Mouse (Mus musculus): ENCODE data around the gene Cx3cl1.

GRCm38 (mm10) chr8:94812645-94813098 lies 40.9 kb downstream of the Cx3cl1 start:
- TF ChIP-seq CTCF (IDR thresholded peaks at IDR 0.05; ENCODE audit: borderline replicate concordance, control insufficient read depth, extremely low read depth, insufficient read depth, low read length, poor library complexity) (no peak), POLR2A (IDR thresholded peaks at IDR 0.05; ENCODE audit: control insufficient read depth, extremely low read depth, insufficient read depth, low read length, poor library complexity) (no peak)
